Mouse (Mus musculus): ENCODE measurements at regions not wholly inside any gene's neighbourhood (a gene's known extent, or its start where the extent isn't known, plus 50 kb on each side); places are given as distances from the start of the nearest gene placed in this dataset.

DNA sequence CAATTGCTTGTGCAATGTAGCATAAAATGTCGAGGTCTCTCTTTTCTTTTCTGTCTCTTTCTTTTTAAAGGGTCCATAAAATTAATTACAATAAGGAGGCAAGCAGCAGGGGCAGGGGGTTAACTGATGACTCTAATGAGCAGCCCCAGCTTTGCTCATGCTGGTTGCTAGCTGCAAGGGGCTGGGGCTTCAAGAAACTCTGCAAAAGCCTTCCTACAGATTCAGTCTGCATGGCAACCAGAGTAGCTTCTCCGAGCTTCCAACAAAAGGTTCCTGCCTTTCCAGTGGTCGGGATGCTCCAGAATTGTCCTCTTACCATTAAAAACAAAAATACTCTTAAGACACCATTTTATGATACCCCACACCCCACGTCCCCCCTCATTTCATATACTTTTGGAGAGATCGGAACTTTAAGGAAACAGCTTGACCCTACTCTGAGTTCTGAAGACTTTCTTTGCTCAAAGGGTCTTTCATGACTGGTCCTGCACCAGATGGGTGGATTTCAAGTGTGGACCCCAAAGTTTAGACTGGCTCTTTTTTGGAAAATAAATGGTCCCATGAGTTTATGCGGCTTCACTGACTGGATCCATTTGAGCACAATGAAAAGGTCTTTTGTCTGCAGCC lies 280.8 kb downstream of the Insig2 start:
- DNase-seq = no peak

DNA sequence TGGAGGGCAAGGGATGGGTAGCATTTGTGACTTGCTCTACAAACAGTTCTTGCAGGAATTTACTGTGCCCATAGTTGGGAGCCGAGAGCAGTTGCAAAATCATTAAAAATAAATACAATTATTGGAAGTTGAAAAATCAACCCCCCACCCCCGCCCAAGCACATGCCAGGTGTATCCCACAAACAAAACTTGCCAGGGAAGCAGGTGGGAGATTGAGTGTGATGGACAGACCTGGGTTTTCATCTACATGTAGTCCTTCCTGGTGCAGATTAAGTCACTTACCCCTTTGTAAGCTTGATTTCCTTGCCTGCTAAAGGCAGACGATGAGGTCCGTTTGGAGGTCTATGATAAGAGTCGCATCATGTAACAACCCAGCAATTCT lies 280.3 kb downstream of the Insig2 start:
- no peak for DNase-seq

DNA sequence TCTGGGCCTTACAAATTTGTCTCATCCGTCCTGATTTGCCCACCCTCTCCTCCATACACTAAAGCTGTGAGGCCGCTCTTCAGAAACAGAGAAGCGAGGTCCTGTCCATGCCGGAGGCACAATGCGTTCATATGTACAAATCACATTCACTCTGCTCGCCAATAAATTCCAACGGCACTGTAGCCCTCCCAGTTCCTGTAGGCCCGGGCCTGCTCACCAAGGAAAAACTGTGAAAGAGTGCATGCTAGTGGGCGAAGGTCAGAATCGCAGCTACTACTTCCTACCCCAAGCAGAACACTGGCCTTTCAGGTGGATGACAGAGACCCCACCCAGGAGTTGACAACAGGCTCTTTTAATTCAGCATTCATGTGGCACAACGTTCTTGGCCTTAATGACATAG lies 278.7 kb downstream of the Insig2 start:
- no peak for DNase-seq

DNA sequence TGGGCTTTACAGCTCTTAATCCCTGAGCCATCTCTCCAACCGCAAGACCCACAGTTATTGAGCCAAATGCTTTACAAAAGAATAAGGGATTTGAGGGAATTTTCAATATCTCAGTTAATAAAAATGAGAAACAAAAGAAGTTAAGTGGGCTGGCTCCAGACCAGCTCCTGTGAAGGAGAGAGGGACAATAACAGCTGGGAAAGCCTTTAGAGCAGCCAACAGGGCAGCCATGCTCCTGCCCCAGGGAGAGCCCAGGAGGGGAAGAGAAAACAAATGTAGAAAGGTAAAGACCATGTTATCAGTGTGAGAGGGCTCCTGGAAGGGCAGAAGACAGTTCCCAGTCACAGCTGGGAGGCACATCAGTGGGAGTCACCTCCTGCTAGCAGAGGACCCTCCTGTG lies 257.8 kb downstream of the Insig2 start:
- no peak for DNase-seq

DNA sequence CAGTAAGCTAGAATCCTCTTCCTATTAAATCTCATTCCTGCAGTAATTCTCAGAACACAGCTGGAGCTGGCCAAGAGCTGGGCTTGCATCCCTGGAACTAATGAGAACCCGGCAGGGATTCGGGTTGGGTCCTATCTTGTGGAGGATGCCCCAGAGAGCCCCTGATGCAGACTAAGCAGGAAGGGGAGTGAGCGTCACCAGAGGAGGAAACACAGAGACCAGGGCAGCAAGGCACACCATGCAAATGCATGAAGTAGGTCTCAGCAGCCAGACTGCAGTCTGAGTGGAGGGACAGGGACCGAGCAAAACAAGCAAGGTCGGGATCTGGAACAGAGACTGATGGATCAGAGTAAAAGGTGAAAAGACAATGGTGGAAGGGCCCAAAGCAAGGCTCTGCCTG lies 249.6 kb downstream of the Insig2 start:
- DNase-seq = no peak

DNA sequence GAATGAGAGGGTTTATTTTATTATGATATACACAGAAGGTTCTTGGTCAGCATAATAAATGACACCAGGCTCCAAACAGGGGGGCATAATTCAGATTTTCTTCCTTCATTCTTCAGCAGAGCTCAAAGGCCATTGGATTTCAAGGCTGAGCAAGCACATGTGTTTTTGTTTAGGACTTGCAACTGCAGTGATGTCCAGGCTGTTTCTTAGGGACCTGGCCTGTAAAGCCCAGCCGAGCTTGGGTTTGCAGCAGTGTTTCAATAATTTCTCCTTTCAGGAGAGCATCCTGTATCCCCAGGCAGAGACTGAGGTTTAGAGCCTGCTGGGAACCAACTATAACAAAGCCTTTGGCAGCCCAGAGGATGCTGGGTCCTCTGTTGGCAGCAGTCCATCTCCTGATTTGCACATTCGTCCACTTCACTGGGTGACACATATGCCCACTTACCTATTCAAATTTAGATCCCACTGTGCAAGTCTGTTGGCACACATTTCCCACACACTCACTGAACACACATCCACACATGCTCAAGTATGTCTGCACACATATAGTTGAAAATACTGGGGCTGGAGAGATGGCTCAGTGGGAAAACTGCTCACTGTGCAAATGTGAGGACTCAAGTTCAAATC lies 247.2 kb downstream of the Insig2 start:
- DNase-seq = no peak

DNA sequence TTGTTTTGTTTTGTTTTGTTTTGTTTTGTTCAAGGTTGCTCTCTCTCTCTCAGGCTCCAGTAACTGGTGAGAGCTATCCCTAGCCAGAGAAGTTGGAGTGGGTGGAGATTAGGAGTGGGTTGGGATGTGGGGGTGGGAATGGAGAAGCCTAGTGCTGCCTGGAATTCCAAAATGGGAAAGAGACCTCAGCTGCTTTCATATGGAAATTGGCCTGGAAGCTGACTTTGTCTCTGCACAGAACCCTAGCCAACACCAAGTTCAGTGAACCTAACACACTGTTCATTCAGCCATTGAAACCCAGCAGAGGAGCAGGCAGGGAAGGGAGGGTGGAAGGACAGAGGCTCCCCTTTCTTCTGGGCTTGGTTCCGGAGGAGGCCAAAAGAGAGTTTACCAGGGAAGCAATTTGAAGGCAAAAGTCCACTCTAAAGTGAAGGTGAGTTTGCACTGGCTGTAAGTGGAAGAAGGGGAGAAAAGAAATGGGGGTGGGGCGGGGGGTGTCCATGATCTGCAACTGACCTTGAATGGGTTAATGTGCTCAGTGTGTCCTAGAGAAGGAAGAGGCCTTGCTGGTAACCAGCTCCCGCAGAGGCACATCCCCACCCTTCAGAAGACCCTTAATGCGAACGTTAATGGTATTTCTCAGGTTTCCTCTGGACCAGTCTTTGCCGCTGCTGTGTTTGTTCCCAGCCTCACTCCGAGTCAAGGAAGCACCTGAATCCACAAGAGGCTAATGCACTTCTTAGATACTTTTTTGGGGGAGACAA lies 245.1 kb downstream of the Insig2 start:
- peak; percentile 14 for DNase-seq

DNA sequence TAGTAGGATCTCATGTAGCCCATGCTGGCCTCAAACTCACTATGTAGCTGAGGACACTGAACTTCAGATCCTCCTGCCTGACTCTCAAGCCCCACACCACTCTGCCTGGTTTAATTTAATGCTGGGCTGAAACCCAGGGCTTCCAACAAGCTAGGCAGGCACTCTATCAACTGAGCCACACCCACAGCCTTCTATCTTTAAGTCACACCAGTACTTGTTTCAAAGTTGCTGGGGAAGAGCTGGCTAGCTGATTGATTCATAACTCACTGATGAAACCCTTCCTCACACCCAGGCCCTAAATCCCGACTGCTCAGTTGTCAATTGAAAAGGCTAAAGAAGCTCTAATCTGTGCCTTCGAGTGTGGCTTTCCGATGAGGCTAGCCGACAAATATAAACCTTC lies 241.8 kb downstream of the Insig2 start:
- no peak for DNase-seq

DNA sequence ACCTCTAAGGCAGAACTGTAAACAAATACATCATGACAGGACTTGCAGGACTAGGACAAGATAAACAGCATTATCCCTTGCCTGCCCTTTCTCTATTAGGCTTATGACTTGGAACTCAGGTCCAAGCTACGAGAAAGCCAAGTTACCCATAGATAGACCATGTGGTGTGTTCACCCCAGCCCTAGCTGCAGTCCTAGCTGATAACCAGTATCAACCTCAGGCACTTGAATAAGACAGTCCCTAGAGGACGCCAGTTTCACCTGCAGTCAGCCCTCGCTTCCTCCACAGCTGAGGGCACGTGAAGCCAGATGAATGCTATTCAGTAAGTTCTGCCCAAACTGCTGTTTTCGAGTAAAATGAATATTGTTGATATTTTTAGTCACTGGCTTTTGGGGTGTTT lies 239.5 kb downstream of the Insig2 start:
- no peak for DNase-seq

DNA sequence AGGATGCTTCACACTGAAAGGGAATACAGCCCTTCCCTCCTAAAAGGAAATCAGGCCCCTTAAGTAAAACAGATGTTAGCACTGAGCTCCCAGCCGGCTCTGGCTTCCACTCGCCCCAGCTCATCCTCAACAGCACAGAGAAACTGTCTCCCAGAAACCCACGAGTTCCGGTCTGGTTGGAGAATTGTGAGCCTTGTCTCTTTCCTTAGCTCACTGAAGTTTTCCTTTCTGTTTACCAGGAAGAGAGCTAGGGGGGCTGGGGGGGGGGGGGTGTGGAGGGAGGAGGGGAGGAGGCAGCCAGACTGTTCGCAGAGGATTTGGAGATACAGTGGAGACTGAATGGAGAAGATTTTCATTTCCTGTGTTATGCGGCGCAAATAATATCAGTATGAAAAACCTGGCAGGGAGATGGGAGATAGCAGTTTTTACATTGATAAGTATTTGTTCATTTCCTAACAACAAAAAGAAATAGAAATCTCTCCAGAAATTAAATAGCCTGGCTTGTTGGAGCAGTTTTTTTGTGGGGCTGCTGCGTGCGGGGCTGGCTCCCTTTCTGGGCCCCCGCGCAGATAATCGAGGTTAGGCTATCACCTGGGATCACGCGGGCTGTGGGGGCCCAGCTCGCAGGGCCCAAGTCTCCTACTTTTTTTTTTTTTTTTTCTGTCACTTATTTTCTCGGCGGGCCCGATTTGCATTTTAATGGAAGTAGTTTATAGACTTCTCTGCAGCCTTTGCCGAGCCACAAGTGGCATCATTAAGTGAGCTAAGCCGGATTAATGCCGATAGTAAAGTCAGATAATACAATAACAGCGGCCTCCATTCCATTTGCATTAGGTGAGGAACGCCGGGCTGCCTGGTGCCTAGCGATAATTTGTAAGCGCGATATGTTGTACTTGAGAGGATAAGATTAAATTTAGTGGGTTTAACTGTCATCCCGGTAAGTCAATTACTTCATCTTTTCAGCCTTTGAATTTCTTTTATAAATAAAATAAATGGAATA lies 235.5 kb downstream of the Insig2 start:
- DNase-seq = no peak

DNA sequence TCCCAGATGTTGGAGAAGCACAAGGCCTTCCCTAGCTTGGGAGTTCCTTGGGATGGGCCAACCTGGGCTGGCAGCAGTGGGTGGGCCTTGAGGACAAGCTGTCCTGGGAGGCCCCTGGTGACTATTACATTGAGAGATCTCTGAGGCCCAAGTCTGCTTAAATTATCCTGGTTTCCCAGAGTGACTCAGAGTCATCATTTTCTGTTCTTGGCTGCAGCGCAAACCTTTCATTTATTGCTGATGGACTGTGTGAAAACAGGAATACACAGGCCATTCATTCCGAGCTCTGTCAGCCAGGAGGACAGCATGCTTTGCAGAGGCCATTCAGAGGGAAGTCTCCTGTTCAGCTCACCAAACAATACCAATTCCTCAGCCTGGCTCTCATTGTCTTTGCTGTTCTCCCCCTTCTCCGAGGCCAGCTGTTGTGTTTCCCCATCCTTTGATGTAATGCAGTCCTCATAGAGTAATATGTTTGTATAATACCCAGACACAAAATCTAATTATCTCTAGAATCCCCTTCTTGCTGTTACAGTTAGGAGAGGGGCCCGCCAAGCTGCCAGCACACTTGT lies 220.5 kb downstream of the Insig2 start:
- DNase-seq = no peak

DNA sequence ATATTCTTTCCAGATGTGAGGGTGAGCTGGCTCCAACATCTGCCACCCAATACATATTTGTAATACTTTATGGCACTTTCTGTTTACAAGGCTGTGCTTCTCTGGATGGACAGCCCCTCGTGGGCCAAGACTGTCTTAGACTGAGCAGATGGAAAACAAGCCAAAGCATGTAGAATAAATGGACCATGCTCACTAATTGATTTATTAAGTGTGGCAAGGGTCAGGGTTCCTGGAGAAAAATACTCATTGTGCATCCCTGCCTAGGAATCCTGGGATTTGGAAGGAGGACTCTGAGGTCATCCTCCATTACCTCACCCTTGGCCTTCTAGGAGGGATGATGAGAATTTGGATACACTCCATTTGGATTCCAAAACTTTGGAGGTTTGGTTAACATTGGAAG lies 219.9 kb downstream of the Insig2 start:
- no peak for DNase-seq

DNA sequence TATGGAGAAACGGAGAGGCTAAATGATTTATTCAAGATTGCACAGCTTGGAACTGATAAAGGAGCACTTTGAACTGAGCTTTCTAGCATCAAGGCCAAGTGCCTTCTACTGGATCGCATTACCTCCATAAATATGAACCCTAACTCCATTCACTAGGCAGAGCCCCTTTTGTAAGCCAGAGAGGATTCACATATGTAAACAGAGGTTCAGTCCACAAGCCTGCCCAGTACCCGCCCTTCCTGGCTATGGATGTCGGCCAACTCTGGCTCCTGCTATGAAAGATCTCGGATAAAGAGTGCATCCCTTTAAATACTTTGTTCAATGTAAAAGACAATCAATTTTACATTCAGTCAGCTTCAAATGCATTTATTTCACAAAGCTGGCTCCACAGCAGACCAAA lies 215.8 kb downstream of the Insig2 start:
- no peak for DNase-seq

DNA sequence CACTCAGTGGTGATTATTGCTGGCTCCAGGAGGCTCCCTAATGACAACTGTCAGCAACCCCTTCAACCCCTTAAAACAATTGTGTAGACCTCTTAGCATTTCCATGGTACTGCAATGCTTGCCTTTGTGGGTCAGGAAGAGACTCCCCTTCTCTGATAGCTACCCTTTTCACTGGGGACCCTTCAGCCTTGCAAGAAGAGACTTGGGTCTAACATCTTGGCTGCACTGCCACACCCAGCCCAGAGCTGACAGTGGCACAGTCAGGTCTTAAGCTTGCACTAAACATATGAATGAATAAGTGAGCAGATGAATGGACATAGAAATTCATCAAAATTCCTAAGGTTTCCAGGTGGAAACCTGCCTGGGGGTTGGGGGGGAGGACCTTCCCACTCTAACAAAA lies 209.0 kb downstream of the Insig2 start:
- no peak for DNase-seq

DNA sequence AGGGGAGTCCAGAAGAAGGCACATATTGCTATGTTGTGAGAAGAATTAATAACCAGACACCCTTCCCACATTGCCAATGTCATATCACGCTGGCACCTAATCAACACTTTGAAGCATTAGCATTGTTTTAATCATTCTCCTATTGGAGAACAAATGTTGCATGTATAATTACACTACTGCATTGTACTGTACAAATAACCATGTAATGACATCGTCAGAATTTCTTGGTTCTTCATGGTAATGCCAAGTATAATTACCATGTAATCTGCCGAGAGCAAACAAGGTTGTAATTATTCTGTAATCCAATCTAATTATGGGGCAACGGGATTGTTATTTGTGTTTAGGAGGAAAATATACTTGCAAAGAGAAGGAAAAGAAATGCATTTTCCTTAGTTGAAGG lies 196.1 kb downstream of the Insig2 start:
- no peak for DNase-seq

DNA sequence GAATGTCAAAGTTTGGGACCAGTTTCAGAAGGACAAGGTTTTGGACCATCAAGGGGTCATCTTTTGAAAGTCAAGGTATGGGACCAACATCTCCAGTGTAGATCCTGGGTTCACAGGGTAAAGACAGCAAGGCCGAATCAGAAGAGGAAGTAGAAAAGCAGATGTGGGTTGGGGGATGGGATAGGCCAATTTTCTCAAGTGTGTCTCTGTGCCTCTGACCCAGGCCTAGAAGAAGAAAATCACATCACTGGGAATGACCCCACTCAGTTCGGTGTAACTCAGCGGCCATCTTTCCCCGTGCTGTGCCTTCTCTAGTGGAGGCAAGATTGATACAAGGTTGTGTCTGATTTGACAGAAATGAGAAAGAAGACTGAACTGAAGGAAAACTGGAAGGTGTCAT lies 195.5 kb downstream of the Insig2 start:
- DNase-seq = no peak

DNA sequence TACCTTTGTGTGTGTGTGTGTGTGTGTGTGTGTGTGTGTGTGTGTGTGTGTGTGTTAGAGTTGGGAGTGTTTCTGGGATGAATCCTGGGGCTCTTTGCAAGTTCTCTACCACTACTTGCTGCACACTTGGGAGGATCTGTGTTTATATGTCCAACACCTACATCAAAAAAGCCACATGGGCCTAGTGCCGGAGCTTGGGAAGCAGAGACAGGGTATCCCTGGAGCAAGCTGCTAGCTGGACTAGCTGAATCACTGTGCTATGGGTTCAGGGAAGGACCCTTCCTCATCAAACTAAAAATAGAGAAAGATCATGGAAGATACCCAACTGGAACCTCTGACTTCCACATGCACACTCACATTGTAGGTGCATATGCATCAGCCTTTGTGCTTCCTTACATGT lies 187.4 kb downstream of the Insig2 start:
- DNase-seq = no peak

DNA sequence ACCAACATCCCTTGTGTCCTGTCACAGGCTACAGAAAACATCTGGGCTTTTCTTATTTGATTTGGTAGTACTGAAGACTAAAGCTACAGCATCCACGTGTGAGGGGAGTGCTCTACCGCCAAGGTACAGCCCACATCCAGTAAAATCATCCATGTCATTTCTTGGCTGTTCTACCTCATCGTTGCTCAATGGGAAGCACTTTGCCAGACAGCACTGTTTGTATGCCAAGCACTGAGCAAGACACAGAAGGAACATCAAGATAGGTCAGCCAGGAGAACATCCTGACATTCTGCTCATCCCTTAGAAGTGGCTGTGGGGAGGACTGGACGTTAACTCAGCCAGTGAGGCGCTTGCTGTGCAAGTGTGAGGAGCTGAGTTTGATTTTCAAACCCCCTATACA lies 178.9 kb downstream of the Insig2 start:
- DNase-seq = no peak

DNA sequence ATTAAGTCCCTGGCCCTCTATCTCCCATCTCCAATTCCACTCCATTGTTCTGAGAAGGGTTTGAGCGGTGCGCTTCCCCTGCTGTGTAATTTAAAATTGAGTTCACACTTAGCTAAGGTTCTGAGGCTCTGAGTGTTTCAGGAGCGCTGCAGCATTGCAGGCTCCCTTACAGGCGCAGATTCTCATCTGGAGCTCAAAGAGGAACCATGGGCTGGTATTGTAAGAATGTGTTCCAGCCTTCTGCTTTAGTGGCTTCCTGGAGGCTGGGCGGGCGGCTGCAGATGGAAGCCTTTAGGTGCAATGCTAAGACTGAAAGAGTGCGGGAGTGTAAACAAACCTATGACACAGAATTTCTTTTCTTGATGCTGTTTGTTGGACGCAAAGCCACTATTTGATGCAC lies 177.8 kb downstream of the Insig2 start:
- no peak for DNase-seq

DNA sequence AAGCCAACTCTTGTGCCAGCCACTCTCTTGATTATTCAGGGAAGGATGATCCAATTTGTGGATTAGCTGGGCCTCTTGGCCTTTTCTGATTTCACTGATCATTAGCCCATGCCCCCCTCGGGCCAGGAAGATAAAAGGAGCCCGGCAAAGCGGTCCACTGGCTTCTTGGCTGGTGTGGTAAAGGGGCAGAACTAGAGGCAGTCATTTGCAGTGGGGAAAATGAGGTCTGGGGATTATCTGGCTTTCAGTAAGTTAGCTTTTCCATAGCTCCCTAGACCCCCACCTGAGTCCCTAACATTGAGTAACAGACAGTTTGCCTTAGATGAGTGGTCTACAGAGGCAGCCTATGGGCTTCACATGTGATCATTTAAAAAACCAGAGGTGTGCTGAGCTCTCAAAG lies 163.7 kb downstream of the Insig2 start:
- no peak for DNase-seq

DNA sequence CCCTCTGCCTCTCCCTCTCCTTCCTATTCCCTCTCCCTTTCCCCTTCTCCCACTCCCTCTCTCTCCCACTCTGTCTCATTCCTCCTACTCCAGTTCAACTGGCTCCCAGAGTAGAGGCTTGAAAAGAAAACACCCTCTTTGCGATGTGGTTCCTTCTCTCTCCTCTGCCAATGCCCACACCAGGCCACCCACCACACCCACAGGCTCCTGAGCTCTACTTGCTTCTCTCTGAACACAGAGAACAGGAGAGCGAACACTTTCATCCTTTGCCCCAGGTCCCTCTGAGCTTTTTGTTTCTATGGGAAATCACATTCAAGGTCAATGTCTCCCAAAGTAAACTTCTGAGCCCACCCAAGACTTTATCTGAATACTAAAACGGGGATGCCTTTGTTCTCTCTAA lies 155.8 kb downstream of the Insig2 start:
- DNase-seq = no peak

DNA sequence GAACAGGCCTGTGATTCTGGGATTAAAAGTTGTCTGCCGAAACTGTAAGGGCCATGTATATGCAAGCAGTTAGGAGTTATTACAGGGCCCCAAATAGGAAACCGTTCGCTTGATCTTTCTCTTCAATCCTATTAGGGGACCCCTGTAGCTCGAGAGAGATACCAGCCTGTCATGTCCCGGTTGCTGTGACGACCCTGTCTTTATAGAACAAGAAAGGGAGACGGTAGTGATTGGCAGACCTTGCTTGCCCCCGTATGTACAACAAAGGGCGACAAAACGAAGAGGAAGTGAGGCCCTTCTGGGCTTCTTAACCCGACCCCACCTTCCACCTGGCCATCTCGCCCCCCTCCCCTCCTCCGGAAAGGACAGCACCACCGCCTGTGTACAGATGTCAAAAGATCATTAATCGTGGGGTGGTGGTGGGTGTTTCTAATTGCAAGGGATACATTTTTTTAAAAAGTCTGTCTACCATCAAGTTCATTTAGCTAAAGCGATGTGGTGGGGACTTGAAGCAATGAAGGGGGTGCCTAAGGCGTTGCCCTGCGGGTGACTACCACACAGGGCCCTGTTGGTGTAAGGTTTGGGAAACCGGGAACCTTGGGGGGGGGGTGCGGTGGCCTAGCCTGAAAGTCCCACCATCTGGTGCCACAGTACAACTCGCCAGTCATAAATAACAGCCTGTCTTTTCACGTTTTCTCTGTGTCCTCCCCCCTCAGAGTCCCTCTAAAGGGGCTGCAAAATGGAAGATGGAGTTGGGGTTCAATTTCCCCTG lies 155.1 kb downstream of the Insig2 start:
- DNase-seq = no peak

Data from cerebellum, adult 11-12 months (tissue).